Mouse (Mus musculus) gastrocnemius, adult 18-20 months (tissue): ENCODE results near the gene Pih1d1. TPM values are rescaled to one million over a fixed set of nuclear protein-coding genes. Genes with fewer than 3 reads are reported as not detected.

Experiments
- DNase-seq: peaks from one replicate; pipeline ENCODE4 v3.0.0; 2021; ENCODE audit warnings: low spot score
- microRNA-seq: library from miRNA; unstranded; fragments of <30 nt; microRNA quantifications from one replicate; pipeline ENCODE4 v1.2.0, GENCODE M21; 2021
- total RNA-seq, 2 experiments: library from RNA; stranded (reverse); gene quantifications; 2 replicates each; pipeline ENCODE4 v1.2.3; 2021

Gene Pih1d1
- total RNA-seq, 2 experiments from 2014 or later = 34.2 to 34.5 TPM

DNA sequence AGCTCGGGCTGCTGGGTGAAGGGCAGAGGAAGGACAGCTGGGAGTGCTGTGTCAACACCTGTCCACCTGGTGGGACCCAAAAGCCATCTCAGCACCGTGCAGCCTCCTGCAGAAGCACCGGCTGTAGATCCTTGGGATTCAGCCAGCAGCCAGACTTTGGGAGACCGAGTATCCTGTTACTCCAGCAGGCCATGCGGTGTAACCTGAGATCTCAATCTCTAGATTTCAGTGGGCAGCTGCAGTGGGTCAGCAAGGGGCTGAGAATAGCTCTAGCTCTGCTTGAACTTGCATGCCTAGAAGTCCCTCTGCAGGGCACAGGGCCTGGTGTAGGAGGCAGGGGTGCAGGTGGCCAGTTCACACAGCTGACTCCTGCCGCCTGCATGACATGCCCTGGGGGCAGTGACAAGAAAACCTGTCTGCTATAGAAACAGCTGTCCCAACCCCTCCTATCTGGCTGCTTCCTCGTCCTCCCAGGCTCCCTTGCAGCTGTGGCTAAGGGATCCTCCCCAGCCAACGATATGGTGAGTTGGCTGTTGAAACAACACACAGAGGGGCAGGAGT is 37.8 kb downstream of the Pih1d1 start:
- DNase-seq = peak; percentile 81

- DNase-seq = no peak
Measured at GRCm38 (mm10) chr7:45192585-45193310, 38.6 kb downstream of the Pih1d1 start.

DNA sequence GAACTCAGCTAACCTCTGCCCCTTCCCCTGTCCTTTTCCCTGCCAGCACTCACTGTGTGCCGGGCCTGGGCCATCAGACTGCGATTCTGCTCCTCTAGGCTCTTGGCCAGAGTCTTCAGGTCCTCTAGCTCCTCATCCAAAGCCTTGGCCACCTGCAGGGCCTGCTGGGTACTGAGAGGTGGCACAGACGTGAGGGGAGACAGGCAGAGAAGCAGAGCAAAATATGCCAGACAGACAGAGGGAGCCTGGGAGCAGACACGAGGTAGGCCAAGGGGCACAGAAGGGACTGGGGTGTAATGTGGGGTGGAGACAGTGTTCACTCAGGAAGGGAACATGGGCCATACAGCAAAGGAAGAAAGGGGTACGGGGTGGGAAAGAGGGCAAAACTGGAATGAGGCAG is 39.3 kb downstream of the Pih1d1 start:
- no peak for DNase-seq

DNA sequence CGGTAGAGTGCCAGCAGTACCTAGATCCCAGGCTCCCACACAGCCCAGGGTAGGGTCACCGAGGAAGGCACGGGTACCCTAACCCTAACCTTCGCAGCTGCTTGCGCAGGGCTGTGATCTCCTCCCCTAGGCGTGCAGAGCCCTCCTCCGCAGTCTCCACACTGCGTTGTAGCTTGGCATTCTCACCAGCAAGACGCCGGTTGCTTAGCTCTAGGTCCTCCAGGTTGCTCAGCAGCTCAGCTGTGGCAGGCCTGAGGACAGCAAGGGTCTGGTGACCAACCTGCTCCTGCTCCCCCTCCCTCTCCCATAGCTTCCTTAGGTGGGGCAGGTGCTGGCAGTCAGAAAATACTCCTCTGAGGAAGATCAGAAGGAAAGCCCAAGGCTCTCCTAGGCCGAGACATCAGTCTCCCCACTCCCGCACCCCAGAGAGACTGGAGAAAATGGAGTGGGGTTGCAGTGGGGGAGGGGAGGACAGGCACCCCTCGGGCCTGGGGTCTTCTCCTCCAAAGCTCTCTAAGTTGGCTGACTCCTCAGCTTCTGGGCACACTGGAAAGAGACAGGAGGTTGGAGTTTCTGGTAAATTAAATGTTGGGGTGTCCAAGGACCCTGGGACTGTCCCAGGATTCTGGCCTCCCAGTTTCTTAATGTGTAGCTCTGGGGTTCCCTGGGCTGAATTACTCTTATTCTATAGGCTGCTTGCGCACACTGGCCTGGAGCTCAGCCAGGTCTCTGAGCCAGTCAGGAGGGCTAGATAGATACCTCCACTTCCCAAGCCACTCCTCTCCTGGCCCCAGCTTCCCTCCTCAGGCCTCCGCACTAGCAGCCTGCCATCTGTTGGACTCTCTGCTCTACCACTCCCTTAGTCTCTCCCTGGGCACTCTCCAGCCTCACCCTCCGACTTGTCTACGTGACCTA is 40.0 kb downstream of the Pih1d1 start:
- no peak for DNase-seq

DNA sequence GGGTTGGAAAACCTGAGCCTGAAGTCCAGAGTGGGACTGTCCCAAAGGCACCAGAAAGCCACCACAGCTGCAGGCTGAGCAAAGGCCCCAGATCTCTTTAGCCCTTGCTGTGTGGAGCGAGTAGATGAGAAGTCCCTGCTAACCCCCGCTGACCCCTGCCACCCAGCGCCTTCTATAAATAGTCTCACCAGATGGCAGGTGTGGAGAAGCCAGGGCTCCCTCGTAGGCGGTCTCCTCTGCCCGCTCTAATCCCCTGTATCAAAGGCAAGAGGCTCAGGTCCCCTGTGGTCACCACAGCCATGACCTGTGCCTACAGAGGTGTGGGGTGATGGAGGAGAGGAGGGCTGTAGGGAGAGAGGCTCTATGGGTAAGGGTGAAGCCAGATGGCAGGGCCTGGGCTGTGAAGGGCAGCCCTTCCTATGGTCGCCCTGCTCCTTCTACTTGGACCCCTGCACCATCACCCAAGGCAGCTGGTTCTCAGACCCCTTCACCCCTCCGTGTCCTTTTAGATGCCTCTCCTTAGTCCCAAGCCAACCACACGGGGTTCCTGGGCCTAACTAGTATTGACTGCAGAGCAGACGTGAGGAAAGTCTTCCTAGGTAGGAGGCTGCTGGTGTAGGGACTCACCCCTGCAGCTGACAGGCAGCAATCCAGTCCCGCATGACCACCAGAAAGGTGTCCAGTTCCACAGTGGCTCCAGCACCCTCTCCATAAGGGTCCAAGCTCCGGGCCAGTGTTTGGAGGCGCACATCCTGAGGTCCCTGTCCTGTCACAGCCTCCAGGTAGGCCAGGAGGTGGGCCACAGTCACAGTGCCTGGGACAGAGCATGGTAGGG is 41.5 kb downstream of the Pih1d1 start:
- peak; percentile 43 for DNase-seq

GRCm38 (mm10) chr7:45196176-45196535 is 42.1 kb downstream of the Pih1d1 start:
- DNase-seq = no peak

GRCm38 (mm10) chr7:45196994-45197393 is 42.9 kb downstream of the Pih1d1 start:
- DNase-seq = no peak

GRCm38 (mm10) chr7:45198435-45198834 is 44.3 kb downstream of the Pih1d1 start:
- peak; percentile 76 for DNase-seq

GRCm38 (mm10) chr7:45198961-45199360 is 44.9 kb downstream of the Pih1d1 start:
- DNase-seq = no peak

DNA sequence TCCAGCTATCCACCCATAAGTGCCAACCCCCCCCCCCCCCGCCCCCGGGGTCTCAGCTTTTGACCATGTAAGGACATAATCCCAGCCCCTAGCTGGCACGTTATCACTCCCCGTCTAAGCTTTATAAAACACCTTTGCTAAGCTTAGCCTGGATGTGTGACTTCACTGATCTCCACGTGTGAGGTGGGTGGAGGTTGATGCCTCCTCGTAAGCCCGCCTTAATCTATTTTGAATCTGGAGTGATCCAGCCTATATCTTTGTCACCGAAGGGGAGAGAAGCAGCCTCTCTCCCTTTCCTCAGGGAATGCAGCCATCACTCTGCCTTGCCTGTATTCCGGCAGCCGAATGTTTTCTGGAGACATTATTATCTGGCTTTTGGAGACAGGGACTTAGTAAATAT is 48.6 kb downstream of the Pih1d1 start:
- no peak for DNase-seq

DNA sequence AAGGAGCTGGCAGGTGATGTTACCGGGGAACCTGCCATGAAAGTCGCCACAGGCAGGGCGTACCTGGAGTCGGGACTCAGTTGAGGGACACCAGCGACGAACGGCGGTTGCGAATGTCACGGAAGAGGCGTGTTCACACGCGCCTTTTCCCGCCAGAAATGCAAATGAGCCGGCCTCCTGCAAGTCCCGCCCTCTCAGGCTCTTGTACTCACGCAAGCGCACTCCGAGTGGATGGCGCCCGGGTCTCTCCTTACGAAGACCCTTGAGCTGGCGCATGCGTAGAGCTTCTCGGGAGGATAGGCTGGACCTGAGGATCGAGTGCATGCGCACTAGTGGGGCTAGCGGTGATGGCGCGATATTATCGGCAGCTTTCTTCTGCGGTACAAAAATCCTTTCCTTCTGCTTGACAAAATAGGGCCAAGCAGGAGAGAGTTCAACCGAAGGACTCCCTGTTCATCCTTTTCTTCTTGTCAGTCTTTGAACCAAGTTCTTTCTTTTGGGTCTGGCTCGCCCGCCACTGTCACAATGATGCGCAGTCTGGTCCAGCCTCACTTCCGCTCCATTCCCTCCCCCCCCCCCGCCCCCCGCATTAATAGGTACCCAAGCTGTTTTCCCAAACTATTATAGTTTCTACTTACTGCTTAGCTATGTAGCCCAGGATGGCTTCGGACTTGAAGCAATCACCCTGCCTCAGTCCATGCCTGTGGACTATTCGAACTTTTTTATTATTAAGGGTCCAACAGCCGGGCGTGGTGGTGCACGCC is 50.5 kb downstream of the Pih1d1 start, which contains the start of gene Ccdc155:
Gene Ccdc155 (minus strand): TSS at position 513 of the 764 bp plus-strand sequence.
- peak; percentile 80 for DNase-seq

- no peak for DNase-seq
Measured at GRCm38 (mm10) chr7:45208260-45208659, 54.2 kb downstream of the Pih1d1 start.

Small RNAs within 50 kb of the gene (microRNA-seq; reads per million reads assigned to microRNA genes)
- gene Mir150 = 1,639 reads per million, percentile 87 among the genes with 10 or more reads in this experiment
- gene Mir5121 = 9.2 reads per million, percentile 22 among the genes with 10 or more reads in this experiment
- not detected for gene Mir7055

Other genes starting within 250 kb of the Pih1d1 start
- gene Ap2a1, start 224.8 kb upstream of the Pih1d1 start, total RNA-seq = 10 to 100 TPM; 59.8 to 64.4 TPM
- gene Tsks, start 211.1 kb upstream of the Pih1d1 start, total RNA-seq = not detected
- 1 to 10 TPM in 1 of 2 experiments, under 1 TPM in 1; 0.64 to 1.4 TPM for gene Cpt1c, start 179.5 kb upstream of the Pih1d1 start, total RNA-seq
- 100 to 1,000 TPM; 119 to 139 TPM for gene Prmt1, start 167.7 kb upstream of the Pih1d1 start, total RNA-seq
- 10 to 100 TPM; 15.0 to 19.1 TPM for gene Irf3, start 156.7 kb upstream of the Pih1d1 start, total RNA-seq
- 1 to 10 TPM; 8.4 to 8.5 TPM for gene Bcl2l12, start 155.6 kb upstream of the Pih1d1 start, total RNA-seq
- gene Scaf1, start 137.9 kb upstream of the Pih1d1 start, total RNA-seq = 10 to 100 TPM; 41.3 to 46.2 TPM
- gene Rras, start 136.3 kb upstream of the Pih1d1 start, total RNA-seq = 10 to 100 TPM; 20.8 to 26.8 TPM
- 10 to 100 TPM; 13.1 to 16.0 TPM for gene Prr12, start 101.4 kb upstream of the Pih1d1 start, total RNA-seq
- 10 to 100 TPM; 27.9 to 28.3 TPM for gene Nosip, start 91.9 kb upstream of the Pih1d1 start, total RNA-seq
- 10 to 100 TPM; 10.2 to 10.4 TPM for gene Prrg2, start 91.6 kb upstream of the Pih1d1 start, total RNA-seq
- gene Rcn3, start 62.1 kb upstream of the Pih1d1 start, total RNA-seq = 10 to 100 TPM in 1 of 2 experiments, 1 to 10 TPM in 1; 8.0 to 12.5 TPM
- gene Fcgrt, start 50.5 kb upstream of the Pih1d1 start, total RNA-seq = 10 to 100 TPM; 27.4 to 29.1 TPM
- 100 to 1,000 TPM; 490 to 529 TPM for gene Rps11, start 29.9 kb upstream of the Pih1d1 start, total RNA-seq
- gene Rpl13a, start 25.5 kb upstream of the Pih1d1 start, total RNA-seq = 100 to 1,000 TPM; 643 to 706 TPM
- gene Gm45713, start 18.1 kb upstream of the Pih1d1 start, total RNA-seq = 1 to 10 TPM in 1 of 2 experiments, not detected in 1; 1.2 TPM
- 1 to 10 TPM; 1.8 to 3.0 TPM for gene Flt3l, start 17.9 kb upstream of the Pih1d1 start, total RNA-seq
- gene Aldh16a1, start 281 bp downstream of the Pih1d1 start, total RNA-seq = 10 to 100 TPM; 10.6 to 12.8 TPM
- gene Slc17a7, start 9.6 kb downstream of the Pih1d1 start, total RNA-seq = under 1 TPM; 0.14 to 0.17 TPM
- not detected for gene Gfy, start 25.3 kb downstream of the Pih1d1 start, total RNA-seq
- not detected for gene Pth2, start 26.7 kb downstream of the Pih1d1 start, total RNA-seq
- gene Ccdc155, start 50.6 kb downstream of the Pih1d1 start, total RNA-seq = not detected
- not detected for gene Dkkl1, start 57.8 kb downstream of the Pih1d1 start, total RNA-seq
- gene Tead2, start 61.5 kb downstream of the Pih1d1 start, total RNA-seq = 1 to 10 TPM; 1.2 to 1.3 TPM
- gene Cd37, start 84.8 kb downstream of the Pih1d1 start, total RNA-seq = 1 to 10 TPM; 1.1 to 1.2 TPM
- gene Slc6a16, start 86.8 kb downstream of the Pih1d1 start, total RNA-seq = not detected
- gene Slc6a21, start 123.2 kb downstream of the Pih1d1 start, total RNA-seq = not detected
- 10 to 100 TPM; 25.9 to 31.3 TPM for gene Trpm4, start 179.5 kb downstream of the Pih1d1 start, total RNA-seq
- 100 to 1,000 TPM; 877 to 904 TPM for gene Hrc, start 181.0 kb downstream of the Pih1d1 start, total RNA-seq
- under 1 TPM; 0.11 to 0.21 TPM for gene Ppfia3, start 212.7 kb downstream of the Pih1d1 start, total RNA-seq
- not detected for gene Lin7b, start 216.3 kb downstream of the Pih1d1 start, total RNA-seq
- 10 to 100 TPM; 60.3 to 65.4 TPM for gene Snrnp70, start 241.4 kb downstream of the Pih1d1 start, total RNA-seq